Mouse (Mus musculus): ENCODE data around the gene Armh3. TPM values are rescaled to one million over a fixed set of nuclear protein-coding genes. Genes with fewer than 3 reads are reported as not detected.
"Not testable (repeated sequence)": the region's sequence is repeated elsewhere in the genome, so short reads cannot be mapped to it uniquely, and the experiment has no call there.

Armh3 gene
- polyA plus RNA-seq, 1 experiment from 2014 or later, result 23.1 TPM

GRCm38 (mm10) chr19:45811028-45811674 is 187.1 kb downstream of the Armh3 start:
- H3K9ac ChIP-seq, result no peak overlapping the region
- H3K27me3 ChIP-seq, result no peaks in the 10 kb centered on the region
- peaks cover 32% of the 10 kb centered on the region for H3K4me1 ChIP-seq (replicated peaks)
- H3K9me3 ChIP-seq, result no peaks in the 10 kb centered on the region
- no peak for ATAC-seq (ENCODE audit: low FRiP score, low read depth)
- WGBS, result 56% methylated on average over 12 of the region's 12 CpGs
- no peak overlapping the region for H3K27ac ChIP-seq (replicated peaks)
- no peak overlapping the region for H3K4me3 ChIP-seq
- H3K36me3 ChIP-seq, result no peaks in the 10 kb centered on the region
- H3K4me2 ChIP-seq, result no peak overlapping the region; the same call in 1 of the 2 replicates

DNA sequence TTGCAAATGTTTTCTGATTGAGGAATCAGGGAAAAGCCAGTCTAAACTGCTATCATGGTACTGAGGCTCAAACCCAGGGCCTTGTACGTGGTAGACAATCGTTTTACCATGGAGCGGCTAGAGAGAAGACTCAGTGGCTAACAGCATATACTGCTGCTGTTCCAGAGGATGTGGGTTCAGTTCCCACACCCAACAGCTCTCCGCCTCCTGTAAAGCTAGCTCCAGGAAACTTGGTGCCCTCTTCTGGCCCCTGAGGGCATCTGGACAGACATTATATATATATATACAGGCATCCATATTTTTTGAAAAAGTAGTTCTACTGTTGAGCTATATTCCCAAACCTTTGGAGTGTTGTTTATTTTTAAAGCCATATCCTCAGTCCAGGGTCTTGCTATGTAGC is 190.6 kb downstream of the Armh3 start:
- no peaks in the 10 kb centered on the region for H3K36me3 ChIP-seq
- H3K9me3 ChIP-seq, result no peaks in the 10 kb centered on the region
- H3K9ac ChIP-seq, result no peak overlapping the region
- no peak overlapping the region for H3K4me2 ChIP-seq
- no peak overlapping the region for H3K4me3 ChIP-seq
- WGBS, result 95% methylated on average over 4 of the region's 4 CpGs
- no peak for ATAC-seq (ENCODE audit: low FRiP score, low read depth)
- H3K27me3 ChIP-seq, result no peaks in the 10 kb centered on the region
- peaks cover 19% of the 10 kb centered on the region for H3K4me1 ChIP-seq (replicated peaks)
- no peak overlapping the region for H3K27ac ChIP-seq (replicated peaks)

DNA sequence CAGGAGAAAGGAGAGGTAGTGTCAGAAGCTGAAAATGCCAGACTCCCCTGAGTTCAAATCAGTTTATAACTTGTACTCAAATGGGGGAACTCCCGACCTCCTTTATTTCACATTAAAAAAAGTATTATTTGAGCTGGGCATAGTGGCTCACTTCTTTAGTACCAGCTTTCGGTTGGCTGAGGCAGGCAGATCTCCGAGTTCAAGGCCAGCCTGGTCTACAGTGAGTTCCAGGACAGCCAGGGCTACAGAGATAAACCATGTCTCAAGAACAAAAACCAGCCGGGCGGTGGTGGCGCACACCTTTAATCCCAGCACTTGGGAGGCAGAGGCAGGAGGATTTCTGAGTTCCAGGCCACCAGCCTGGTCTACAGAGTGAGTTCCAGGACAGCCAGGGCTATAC is 192.5 kb downstream of the Armh3 start:
- WGBS, result 94% methylated on average over 6 of the region's 6 CpGs
- H3K27ac ChIP-seq (replicated peaks); H3K4me2 ChIP-seq; H3K9ac ChIP-seq; ATAC-seq (ENCODE audit: low FRiP score, low read depth); H3K9me3 ChIP-seq; H3K27me3 ChIP-seq; H3K4me3 ChIP-seq; H3K36me3 ChIP-seq; H3K4me1 ChIP-seq (replicated peaks): not testable (repeated sequence)

DNA sequence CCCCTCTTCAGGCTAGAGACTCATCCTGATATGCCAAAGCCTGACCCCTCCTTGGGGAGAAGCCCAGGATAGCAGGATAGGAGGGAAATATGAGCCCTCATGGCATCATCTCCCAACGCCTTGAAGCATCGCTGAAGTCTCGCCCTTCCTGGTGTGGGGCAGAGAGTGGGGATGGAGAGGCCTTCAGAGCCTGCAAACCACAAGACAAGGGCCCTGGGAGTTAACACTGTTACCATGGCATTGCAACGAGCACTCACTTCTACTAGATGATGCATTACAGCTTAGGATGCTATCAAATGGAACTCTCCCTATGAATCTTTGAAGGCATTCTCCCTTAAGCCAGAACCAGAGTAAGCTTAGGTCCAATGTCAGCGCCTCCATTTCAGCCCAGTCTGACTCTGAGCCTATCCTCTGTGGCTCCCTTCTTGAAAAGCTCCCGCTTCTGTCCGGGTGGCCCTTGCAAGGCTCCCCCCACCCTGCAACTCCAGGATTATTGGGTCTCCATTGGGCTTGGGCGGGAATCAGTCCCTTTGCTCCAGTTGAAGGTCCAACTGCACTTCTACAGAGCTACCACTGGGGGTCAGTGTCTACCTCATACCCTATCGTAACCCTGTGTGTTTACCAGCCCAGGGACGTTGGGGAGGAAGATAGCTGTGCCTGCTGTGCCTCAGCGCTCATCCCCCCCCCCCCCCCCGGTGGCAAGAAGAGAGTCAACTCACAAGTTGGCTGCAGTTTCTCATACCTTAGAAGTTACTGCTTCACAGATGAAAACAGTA is 193.5 kb downstream of the Armh3 start:
- H3K4me2 ChIP-seq, result 0 out of 2 replicates have a peak overlapping the region, but pooled peaks have one; percentile 16
- ATAC-seq (ENCODE audit: low FRiP score, low read depth), result no peak
- no peaks in the 10 kb centered on the region for H3K27me3 ChIP-seq
- WGBS, result 25% methylated on average over 12 of the region's 12 CpGs
- H3K9me3 ChIP-seq, result no peaks in the 10 kb centered on the region
- H3K4me1 ChIP-seq (replicated peaks), result peaks cover 8% of the 10 kb centered on the region; the same call in 1 of the 2 replicates
- H3K36me3 ChIP-seq, result no peaks in the 10 kb centered on the region
- H3K9ac ChIP-seq, result no peak overlapping the region
- no peak overlapping the region for H3K4me3 ChIP-seq
- H3K27ac ChIP-seq (replicated peaks), result no peak overlapping the region

GRCm38 (mm10) chr19:45803408-45803807 is 194.9 kb downstream of the Armh3 start:
- 26% methylated on average over 3 of the region's 4 CpGs for WGBS
- H3K4me3 ChIP-seq, result no peak overlapping the region
- H3K27me3 ChIP-seq, result no peaks in the 10 kb centered on the region
- H3K4me2 ChIP-seq, result no peak overlapping the region
- H3K36me3 ChIP-seq, result no peaks in the 10 kb centered on the region
- no peak overlapping the region for H3K27ac ChIP-seq (replicated peaks)
- no peak for ATAC-seq (ENCODE audit: low FRiP score, low read depth)
- no peaks in the 10 kb centered on the region for H3K9me3 ChIP-seq
- peaks cover 8% of the 10 kb centered on the region; the same call in 1 of the 2 replicates for H3K4me1 ChIP-seq (replicated peaks)
- H3K9ac ChIP-seq, result no peak overlapping the region

- WGBS, result 73% methylated on average over 4 of the region's 4 CpGs
Observed at GRCm38 (mm10) chr19:45802702-45803101, 195.6 kb downstream of the Armh3 start.

GRCm38 (mm10) chr19:45796879-45797278 is 201.4 kb downstream of the Armh3 start:
- Histone ChIP-seq H3K4me2 (no peak overlapping the region), H3K4me1 (replicated peaks) (peaks cover 2% of the 10 kb centered on the region; the same call in 1 of the 2 replicates), H3K4me3 (no peak overlapping the region), H3K27me3 (no peaks in the 10 kb centered on the region), H3K36me3 (no peaks in the 10 kb centered on the region), H3K9me3 (no peaks in the 10 kb centered on the region), H3K27ac (replicated peaks) (no peak overlapping the region), H3K9ac (no peak overlapping the region)
- WGBS, result 84% methylated on average over 15 of the region's 15 CpGs
- ATAC-seq (ENCODE audit: low FRiP score, low read depth), result no peak

More at GRCm38 (mm10) chr19:45802702-45803101, 195.6 kb downstream of the Armh3 start:
- Histone ChIP-seq H3K9me3 (no peaks in the 10 kb centered on the region), H3K4me3 (no peak overlapping the region), H3K27me3 (no peaks in the 10 kb centered on the region), H3K4me1 (replicated peaks) (peaks cover 8% of the 10 kb centered on the region; the same call in 1 of the 2 replicates), H3K27ac (replicated peaks) (no peak overlapping the region), H3K9ac (no peak overlapping the region), H3K4me2 (no peak overlapping the region), H3K36me3 (no peaks in the 10 kb centered on the region)
- ATAC-seq (ENCODE audit: low FRiP score, low read depth), result no peak

- Histone ChIP-seq H3K9me3 (no peaks in the 10 kb centered on the region), H3K4me1 (replicated peaks) (peaks cover 2% of the 10 kb centered on the region; the same call in 1 of the 2 replicates), H3K4me3 (0 out of 2 replicates have a peak overlapping the region, but pooled peaks have one; percentile 14), H3K27ac (replicated peaks) (no peak overlapping the region), H3K9ac (no peak overlapping the region), H3K4me2 (peak overlapping the region; percentile 39), H3K27me3 (no peaks in the 10 kb centered on the region), H3K36me3 (no peaks in the 10 kb centered on the region)
- 11% methylated on average over 15 of the region's 15 CpGs for WGBS
- ATAC-seq (ENCODE audit: low FRiP score, low read depth), result no peak
Observed at GRCm38 (mm10) chr19:45796061-45796556, 202.2 kb downstream of the Armh3 start.

- Histone ChIP-seq H3K9ac (no peak overlapping the region), H3K4me1 (replicated peaks) (peaks cover 2% of the 10 kb centered on the region; the same call in 1 of the 2 replicates), H3K27ac (replicated peaks) (no peak overlapping the region), H3K9me3 (no peaks in the 10 kb centered on the region), H3K4me2 (peak overlapping the region; percentile 39), H3K36me3 (no peaks in the 10 kb centered on the region), H3K4me3 (no peak overlapping the region), H3K27me3 (no peaks in the 10 kb centered on the region)
- 38% methylated on average over 15 of the region's 15 CpGs for WGBS
- no peak for ATAC-seq (ENCODE audit: low FRiP score, low read depth)
Observed at GRCm38 (mm10) chr19:45795406-45795944, 202.8 kb downstream of the Armh3 start.

- no peak for ATAC-seq (ENCODE audit: low FRiP score, low read depth)
- Histone ChIP-seq H3K4me1 (replicated peaks) (peaks cover 2% of the 10 kb centered on the region; the same call in 1 of the 2 replicates), H3K27ac (replicated peaks) (no peak overlapping the region), H3K9me3 (no peaks in the 10 kb centered on the region), H3K4me2 (no peak overlapping the region), H3K27me3 (no peaks in the 10 kb centered on the region), H3K36me3 (no peaks in the 10 kb centered on the region), H3K9ac (no peak overlapping the region), H3K4me3 (no peak overlapping the region)
- WGBS, result 74% methylated on average over 6 of the region's 6 CpGs
Observed at GRCm38 (mm10) chr19:45794718-45795117, 203.6 kb downstream of the Armh3 start.

DNA sequence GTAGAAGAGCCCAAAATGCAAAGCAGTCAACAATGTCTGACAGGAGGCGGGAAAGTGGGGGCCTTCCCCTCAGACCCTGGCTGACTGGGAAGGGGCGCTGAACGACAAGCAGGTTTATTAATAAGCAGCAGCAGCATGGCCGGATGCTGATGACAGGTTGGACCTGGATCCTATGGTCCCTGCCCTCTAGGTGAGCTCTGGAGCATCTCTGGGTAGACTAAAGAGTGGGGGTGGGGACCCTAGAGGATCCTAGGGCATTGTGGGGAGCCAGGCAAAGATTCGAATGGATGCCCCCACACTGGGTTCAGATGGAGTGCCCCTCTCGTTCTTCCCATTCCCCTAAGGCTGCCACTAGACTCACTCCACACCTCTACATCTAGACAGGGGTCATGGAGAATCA is 205.9 kb downstream of the Armh3 start:
- 85% methylated on average over 6 of the region's 6 CpGs for WGBS
- no peak for ATAC-seq (ENCODE audit: low FRiP score, low read depth)

More for the DNA sequence above, 205.9 kb downstream of the Armh3 start:
- Histone ChIP-seq H3K4me2 (no peak overlapping the region), H3K36me3 (no peaks in the 10 kb centered on the region), H3K27ac (replicated peaks) (no peak overlapping the region), H3K4me3 (no peak overlapping the region), H3K27me3 (no peaks in the 10 kb centered on the region), H3K4me1 (replicated peaks) (peaks cover 2% of the 10 kb centered on the region; the same call in 1 of the 2 replicates), H3K9ac (no peak overlapping the region), H3K9me3 (no peaks in the 10 kb centered on the region)

All from hindbrain, embryonic 15.5 days (tissue).